Mouse (Mus musculus) lung, postnatal 25 days (tissue): ENCODE measurements at regions not wholly inside any gene's neighbourhood (a gene's known extent, or its start where the extent isn't known, plus 50 kb on each side); places are given as distances from the start of the nearest gene placed in this dataset.
A peak's percentile ranks its signal among the peaks of the same experiment; 100 is the strongest.

Experiments
- DNase-seq: peaks from one replicate; pipeline ENCODE4 v3.0.0; 2022; ENCODE audit warnings: low spot score

DNA sequence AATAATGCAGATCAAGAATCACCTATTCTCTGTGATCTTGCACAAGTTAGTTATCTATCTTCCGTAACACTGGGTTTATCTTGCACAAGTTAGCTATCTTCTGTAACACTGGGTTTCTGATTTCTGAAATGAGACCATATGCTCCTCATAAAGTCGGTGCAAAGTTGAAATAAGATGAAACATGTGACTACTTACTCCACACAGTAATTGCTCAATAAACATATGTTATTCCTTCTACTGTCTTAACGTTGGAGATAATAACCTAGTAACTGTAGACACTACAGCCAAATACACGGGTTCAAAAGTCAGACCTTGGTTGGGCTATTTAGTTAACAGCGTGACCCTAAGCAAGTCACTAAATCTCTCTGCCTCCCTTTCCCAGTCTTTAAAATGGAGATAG is 65.8 kb upstream of the Atp11b start:
- no peak for DNase-seq

DNA sequence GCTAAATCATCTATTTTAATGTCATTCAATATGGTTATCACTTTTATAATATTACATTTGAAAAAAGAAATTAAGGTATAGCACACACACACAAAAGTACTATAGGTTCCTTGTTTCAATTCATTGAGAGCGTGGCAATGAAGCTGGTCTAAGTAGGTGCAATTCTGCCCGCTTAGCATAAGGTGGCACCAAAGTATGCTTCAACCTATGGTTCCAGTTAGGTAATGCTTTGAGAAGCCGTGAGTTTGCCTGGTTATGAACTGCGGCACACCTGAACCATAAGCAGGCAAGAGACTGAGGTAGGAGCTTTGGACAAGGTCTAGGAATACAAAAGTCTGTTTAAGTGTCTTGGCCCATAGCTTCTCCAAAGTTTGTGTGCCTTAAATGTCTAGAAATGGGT is 65.1 kb upstream of the Atp11b start:
- peak; percentile 42 for DNase-seq

GRCm38 (mm10) chr3:35693039-35693438 is 60.9 kb upstream of the Atp11b start:
- DNase-seq, result peak; percentile 86

DNA sequence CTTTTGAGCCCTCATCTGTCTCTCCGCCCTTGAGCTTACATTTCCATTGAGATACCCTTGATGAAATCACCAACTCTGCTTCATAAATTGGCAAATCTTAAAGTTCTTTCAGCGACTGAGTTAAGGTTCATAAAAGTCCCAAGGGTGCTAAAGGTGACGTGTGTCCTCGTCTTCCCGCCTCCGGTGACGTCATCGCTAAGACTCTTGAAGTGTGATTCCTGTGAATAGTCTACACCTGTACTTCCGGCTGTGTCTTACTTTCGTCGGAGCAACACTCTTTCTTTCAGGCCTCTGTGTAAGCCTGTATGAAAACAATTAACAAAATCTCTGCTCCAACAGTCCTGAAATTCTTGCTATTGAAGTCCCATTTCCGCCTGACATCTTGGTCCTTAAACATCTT is 60.4 kb upstream of the Atp11b start:
- no peak for DNase-seq

- DNase-seq, result no peak
These were observed 59.7 kb upstream of the Atp11b start for GRCm38 (mm10) chr3:35694241-35694640.

DNA sequence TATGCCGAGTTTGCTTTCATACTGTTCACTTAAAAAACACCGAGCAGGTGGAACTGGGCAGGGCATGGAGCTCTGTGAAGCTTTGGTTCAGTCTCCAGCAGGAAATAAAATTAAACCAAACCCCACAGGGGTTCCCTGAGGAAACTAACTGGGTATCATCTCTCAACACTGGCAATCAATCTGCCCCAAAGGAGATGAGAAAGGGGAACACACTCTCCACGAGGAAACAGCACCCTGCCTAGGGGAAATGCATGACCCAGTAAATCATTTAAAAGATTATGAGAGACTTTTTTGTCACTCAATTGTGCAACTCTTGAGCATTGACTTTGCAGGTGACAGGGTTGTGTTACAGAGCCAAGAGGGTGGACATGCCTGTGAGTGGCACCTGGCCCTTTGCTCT is 58.0 kb upstream of the Atp11b start:
- no peak for DNase-seq

GRCm38 (mm10) chr3:35699266-35699665 is 54.6 kb upstream of the Atp11b start:
- no peak for DNase-seq

- no peak for DNase-seq
These were observed 53.9 kb upstream of the Atp11b start for GRCm38 (mm10) chr3:35699979-35700378.

- DNase-seq, result no peak
These were observed 50.2 kb upstream of the Atp11b start for GRCm38 (mm10) chr3:35703528-35704327.
